Mouse (Mus musculus) cerebellum, adult 2 months (tissue): Measurements from ENCODE around the gene Sema7a.

Source experiments
- CTCF ChIP-seq: fragments of 200-500 bp; IDR thresholded peaks from 2 replicates; pipeline ENCODE4 v1.5.1; 2011; ENCODE audit warnings: low read depth, mild to moderate bottlenecking, control low read depth, low read length, moderate library complexity, borderline replicate concordance; ENCODE audit not compliant: insufficient read depth
- POLR2A ChIP-seq: fragments of 200-500 bp; IDR thresholded peaks from 2 replicates; pipeline ENCODE4 v1.6.1; 2011; ENCODE audit warnings: low read length, control low read depth, borderline replicate concordance; ENCODE audit not compliant: insufficient read depth

DNA sequence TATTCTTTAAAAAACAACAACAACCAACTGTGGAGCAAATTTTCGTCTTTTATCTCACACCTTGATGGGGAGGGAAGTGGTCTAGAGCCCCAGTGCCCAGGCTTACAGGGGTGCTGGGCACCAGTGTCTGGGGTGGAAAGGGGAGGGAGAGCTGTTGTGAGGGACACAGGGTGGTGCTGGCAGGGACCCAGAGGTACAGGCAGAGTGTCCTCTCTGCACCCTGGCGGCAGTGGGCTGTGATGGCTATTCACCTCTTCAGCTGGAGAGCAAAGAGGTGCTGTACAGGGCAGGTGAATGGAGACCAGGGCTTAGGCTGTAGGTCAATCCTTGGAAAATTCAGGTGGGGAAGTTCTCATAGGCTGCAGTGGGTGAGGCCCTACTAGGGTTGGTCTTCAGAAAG lies 59.8 kb downstream of the Sema7a start:
- no peak for TF ChIP-seq POLR2A
- TF ChIP-seq CTCF = no peak
